Mouse (Mus musculus) right cerebral cortex, postnatal 4 days (tissue): Measurements from ENCODE around the gene Il5ra.

ENCODE experiments used
- DNase-seq: peaks from one replicate; pipeline ENCODE4 v3.0.0-alpha.2; 2022

Gene Il5ra

GRCm38 (mm10) chr6:106748887-106749388, at the start of gene Il5ra:
Gene Il5ra (minus strand): TSS chr6:106749037.
- no peak for DNase-seq

- DNase-seq = no peak
Observed at GRCm38 (mm10) chr6:106794094-106794814, 45.4 kb upstream of the Il5ra start.

- DNase-seq = no peak
Observed at GRCm38 (mm10) chr6:106793621-106794020, 44.8 kb upstream of the Il5ra start.

GRCm38 (mm10) chr6:106793088-106793487, 44.3 kb upstream of the Il5ra start:
- no peak for DNase-seq

- DNase-seq = no peak
Observed at GRCm38 (mm10) chr6:106792486-106792885, 43.6 kb upstream of the Il5ra start.

- DNase-seq = no peak
Observed at GRCm38 (mm10) chr6:106791429-106791828, 42.6 kb upstream of the Il5ra start.

- no peak for DNase-seq
Observed at GRCm38 (mm10) chr6:106787138-106787537, 38.3 kb upstream of the Il5ra start.

- DNase-seq = no peak
Observed at GRCm38 (mm10) chr6:106770046-106770445, 21.2 kb upstream of the Il5ra start.

GRCm38 (mm10) chr6:106769290-106769866, 20.5 kb upstream of the Il5ra start:
- DNase-seq = no peak

- peak; percentile 96 for DNase-seq
Observed at GRCm38 (mm10) chr6:106768640-106769289, 19.9 kb upstream of the Il5ra start, which contains the start of gene Trnt1. Gene Trnt1 (plus strand): TSS chr6:106769120.

- DNase-seq = no peak
Observed at GRCm38 (mm10) chr6:106766774-106767173, 17.9 kb upstream of the Il5ra start.

- DNase-seq = no peak
Observed at GRCm38 (mm10) chr6:106765892-106766291, 17.1 kb upstream of the Il5ra start.

- DNase-seq = no peak
Observed at GRCm38 (mm10) chr6:106761486-106761885, 12.6 kb upstream of the Il5ra start.

- DNase-seq = no peak
Observed at GRCm38 (mm10) chr6:106760473-106761218, 11.8 kb upstream of the Il5ra start.

GRCm38 (mm10) chr6:106758299-106758698, 9.5 kb upstream of the Il5ra start:
- no peak for DNase-seq

GRCm38 (mm10) chr6:106750291-106750690, 1.5 kb upstream of the Il5ra start:
- no peak for DNase-seq

GRCm38 (mm10) chr6:106747804-106748203, 1.0 kb downstream of the Il5ra start:
- DNase-seq = no peak

- DNase-seq = no peak
Observed at GRCm38 (mm10) chr6:106747251-106747650, 1.6 kb downstream of the Il5ra start.

GRCm38 (mm10) chr6:106745673-106746394, 3.0 kb downstream of the Il5ra start:
- no peak for DNase-seq

- no peak for DNase-seq
Observed at GRCm38 (mm10) chr6:106743556-106744233, 5.1 kb downstream of the Il5ra start.

- no peak for DNase-seq
Observed at GRCm38 (mm10) chr6:106740244-106740825, 8.5 kb downstream of the Il5ra start.
